Mouse (Mus musculus) MEL (cell line): ENCODE data around the gene Lcn12.

Source experiments
- CHD1 ChIP-seq: IDR thresholded peaks from 2 replicates; pipeline ENCODE4 v1.6.1; 2012; ENCODE audit warnings: low read depth, mild to moderate bottlenecking, inconsistent platforms, low read length, improper control_type of control experiment
- CHD2 ChIP-seq: IDR thresholded peaks from 2 replicates; pipeline ENCODE4 v1.6.1; 2011; ENCODE audit warnings: low read length, improper control_type of control experiment
- CTCF ChIP-seq, 3 experiments: IDR thresholded peaks in 2 of 3; conservative IDR thresholded peaks in 1 of 3; 2 replicates each; pipeline ENCODE4 v1.5.1; 2011 to 2012; ENCODE audit warnings: low read length in 3 of 3, low read depth in 2 of 3, mild to moderate bottlenecking in 2 of 3, improper control_type of control experiment in 1 of 3, inconsistent platforms in 1 of 3, mixed read lengths in 1 of 3, moderate library complexity in 1 of 3; ENCODE audit not compliant: control insufficient read depth in 1 of 3, insufficient read depth in 1 of 3, poor library complexity in 1 of 3, severe bottlenecking in 1 of 3
- EP300 ChIP-seq, 2 experiments: IDR thresholded peaks; 2 replicates each; pipeline ENCODE4 v1.6.1; 2011; ENCODE audit warnings: improper control_type of control experiment in 2 of 2, low read length in 2 of 2, low read depth in 1 of 2, mild to moderate bottlenecking in 1 of 2
- MAX ChIP-seq: IDR thresholded peaks from 2 replicates; pipeline ENCODE4 v1.6.1; 2011; ENCODE audit warnings: low read length, improper control_type of control experiment
- MXI1 ChIP-seq: IDR thresholded peaks from 2 replicates; pipeline ENCODE4 v1.6.1; 2011; ENCODE audit warnings: mild to moderate bottlenecking, low read depth, low read length, improper control_type of control experiment
- POLR2A ChIP-seq, 2 experiments: IDR thresholded peaks; 2 replicates each; pipeline ENCODE4 v1.6.1; 2011 to 2012; ENCODE audit warnings: low read length in 2 of 2, mild to moderate bottlenecking in 2 of 2, control low read depth in 1 of 2, improper control_type of control experiment in 1 of 2, low read depth in 1 of 2, moderate library complexity in 1 of 2; ENCODE audit not compliant: control insufficient read depth in 1 of 2, insufficient read depth in 1 of 2, poor library complexity in 1 of 2
- RCOR1 ChIP-seq: IDR thresholded peaks from 2 replicates; pipeline ENCODE4 v1.6.1; 2012; ENCODE audit warnings: low read depth, mild to moderate bottlenecking, inconsistent platforms, low read length, improper control_type of control experiment
- TAL1 ChIP-seq: IDR thresholded peaks from 2 replicates; pipeline ENCODE4 v1.6.1; 2012; ENCODE audit warnings: mild to moderate bottlenecking, inconsistent platforms, low read length, moderate library complexity, mixed read lengths
- TBP ChIP-seq: IDR thresholded peaks from 2 replicates; pipeline ENCODE4 v1.8.0; 2011; ENCODE audit warnings: low read depth, low read length, improper control_type of control experiment
- ZMIZ1 ChIP-seq: IDR thresholded peaks from 2 replicates; pipeline ENCODE4 v1.6.1; 2012; ENCODE audit warnings: low read depth, mild to moderate bottlenecking, inconsistent platforms, low read length, improper control_type of control experiment, moderate library complexity

GRCm38 (mm10) chr2:25493476-25493961 is at the start of gene Lcn12:
- TF ChIP-seq TAL1 (no peak), CHD2 (no peak), RCOR1 (no peak), POLR2A (IDR thresholded peaks at IDR 0.05; ENCODE audit: control insufficient read depth in 1 of 2, insufficient read depth in 1 of 2, low read depth in 1 of 2, low read length in 2 of 2, poor library complexity in 1 of 2) (no peak), CTCF (IDR thresholded peaks at IDR 0.05 in 2 of 3, conservative IDR thresholded peaks at IDR 0.05 in 1 of 3; ENCODE audit: control insufficient read depth in 1 of 3, insufficient read depth in 1 of 3, low read depth in 2 of 3, low read length in 3 of 3, poor library complexity in 1 of 3, severe bottlenecking in 1 of 3) (no peak), TBP (no peak), MXI1 (no peak), ZMIZ1 (no peak), CHD1 (no peak), EP300 (IDR thresholded peaks at IDR 0.05; ENCODE audit: low read depth in 1 of 2, low read length in 2 of 2) (no peak), MAX (no peak)
